Mouse (Mus musculus) urinary bladder, adult 2 months (tissue): Measurements from ENCODE around the gene Cebpb. TPM values are rescaled to one million over a fixed set of nuclear protein-coding genes. Genes with fewer than 3 reads are reported as not detected.
"Not testable (repeated sequence)": the region's sequence is repeated elsewhere in the genome, so short reads cannot be mapped to it uniquely, and the experiment has no call there.

Experiments used
- DNase-seq: peaks from one replicate; pipeline ENCODE4 v3.0.0; 2022; ENCODE audit warnings: low spot score
- polyA plus RNA-seq: library from polyadenylated mRNA; depleted of rRNA; stranded (reverse); fragments of >200 nt; gene quantifications from 2 replicates; pipeline ENCODE4 v1.2.3, GENCODE M21; 2012; rRNA removed

Cebpb gene
- 57.1 and 69.7 TPM in 2 replicates for polyA plus RNA-seq

DNA sequence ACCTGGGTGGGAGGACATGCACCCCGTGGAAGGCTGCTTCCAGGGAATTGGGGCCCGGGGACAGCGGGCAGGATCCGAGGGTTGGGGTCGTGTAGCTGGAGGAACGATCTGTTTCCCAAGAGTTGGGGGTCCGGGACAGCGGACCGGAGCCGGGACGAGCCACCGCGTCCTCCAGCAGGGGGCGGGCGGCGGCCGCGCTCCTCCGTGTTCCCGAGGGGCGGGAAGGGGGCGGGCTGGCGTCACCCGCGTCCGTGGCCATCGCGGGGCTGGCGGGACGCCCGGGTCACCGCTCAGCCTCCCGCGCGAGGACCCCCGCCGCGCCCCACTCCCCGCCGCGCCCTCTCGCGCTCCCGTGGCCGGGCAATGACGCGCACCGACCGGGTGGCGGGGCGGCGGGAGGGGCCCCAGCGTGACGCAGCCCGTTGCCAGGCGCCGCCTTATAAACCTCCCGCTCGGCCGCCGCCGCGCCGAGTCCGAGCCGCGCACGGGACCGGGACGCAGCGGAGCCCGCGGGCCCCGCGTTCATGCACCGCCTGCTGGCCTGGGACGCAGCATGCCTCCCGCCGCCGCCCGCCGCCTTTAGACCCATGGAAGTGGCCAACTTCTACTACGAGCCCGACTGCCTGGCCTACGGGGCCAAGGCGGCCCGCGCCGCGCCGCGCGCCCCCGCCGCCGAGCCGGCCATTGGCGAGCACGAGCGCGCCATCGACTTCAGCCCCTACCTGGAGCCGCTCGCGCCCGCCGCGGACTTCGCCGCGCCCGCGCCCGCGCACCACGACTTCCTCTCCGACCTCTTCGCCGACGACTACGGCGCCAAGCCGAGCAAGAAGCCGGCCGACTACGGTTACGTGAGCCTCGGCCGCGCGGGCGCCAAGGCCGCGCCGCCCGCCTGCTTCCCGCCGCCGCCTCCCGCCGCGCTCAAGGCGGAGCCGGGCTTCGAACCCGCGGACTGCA, at the start of gene Cebpb:
Gene Cebpb, plus strand, starts transcription at position 418 of the 954 bp plus-strand sequence.
- DNase-seq, result peak; percentile 98

DNA sequence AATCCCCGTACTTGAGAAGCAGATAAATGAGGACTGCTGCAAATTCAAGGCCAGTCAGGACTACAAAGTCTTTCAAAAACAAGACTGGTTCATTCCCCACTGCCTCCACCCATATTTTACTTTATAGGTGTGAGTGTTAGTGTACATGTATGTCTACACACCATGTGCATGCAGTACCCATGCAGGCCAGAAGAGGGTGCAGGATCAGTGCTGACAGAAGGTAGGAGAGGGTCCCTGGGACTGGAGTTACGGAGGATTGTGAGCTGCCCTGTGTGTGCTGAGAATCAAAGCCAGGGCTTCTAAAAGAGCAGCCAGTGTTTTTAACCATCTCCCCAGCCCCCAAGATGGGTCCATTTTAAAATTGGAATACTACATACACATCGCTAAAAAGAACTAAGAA, 48.4 kb upstream of the Cebpb start:
- DNase-seq, result no peak

DNA sequence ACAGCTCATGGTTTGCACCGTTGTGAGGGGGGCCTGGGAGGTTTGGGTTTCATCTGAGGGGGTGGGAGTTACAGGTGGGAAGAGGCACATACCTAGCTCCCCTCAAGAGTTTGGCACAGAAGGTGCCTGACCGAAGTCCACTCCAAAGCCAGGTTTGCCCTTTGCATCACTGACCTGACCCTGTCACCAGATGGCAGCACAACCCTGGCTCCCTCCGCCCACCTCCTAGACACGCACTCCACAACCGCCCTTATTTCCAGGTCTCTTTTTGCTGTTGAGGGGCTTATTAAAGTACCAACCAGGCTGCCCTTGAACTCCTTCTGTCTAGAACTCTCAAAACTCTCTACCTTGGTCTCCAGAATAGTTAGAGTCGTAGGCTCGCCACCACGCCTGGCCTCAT, 47.4 kb upstream of the Cebpb start:
- DNase-seq, result no peak

DNA sequence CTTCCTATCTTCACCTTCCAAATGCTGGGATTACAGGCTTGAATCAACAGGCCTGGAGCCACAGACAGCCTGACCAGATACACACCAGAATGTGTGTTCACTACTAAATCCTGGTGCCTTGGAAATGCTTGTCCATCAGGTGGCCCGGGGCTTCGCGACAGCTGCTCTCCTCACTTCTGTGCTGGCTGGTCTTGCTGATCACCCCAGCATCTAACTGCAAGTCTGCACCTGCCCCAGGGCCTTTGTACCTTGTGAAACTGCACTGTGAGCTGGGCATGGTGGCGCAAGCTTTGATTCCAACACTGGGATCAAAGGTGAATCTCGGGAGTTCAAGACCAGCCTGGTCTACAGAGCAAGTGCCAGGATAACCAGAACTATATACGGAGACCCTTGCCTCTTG, 46.6 kb upstream of the Cebpb start:
- DNase-seq, result no peak

DNA sequence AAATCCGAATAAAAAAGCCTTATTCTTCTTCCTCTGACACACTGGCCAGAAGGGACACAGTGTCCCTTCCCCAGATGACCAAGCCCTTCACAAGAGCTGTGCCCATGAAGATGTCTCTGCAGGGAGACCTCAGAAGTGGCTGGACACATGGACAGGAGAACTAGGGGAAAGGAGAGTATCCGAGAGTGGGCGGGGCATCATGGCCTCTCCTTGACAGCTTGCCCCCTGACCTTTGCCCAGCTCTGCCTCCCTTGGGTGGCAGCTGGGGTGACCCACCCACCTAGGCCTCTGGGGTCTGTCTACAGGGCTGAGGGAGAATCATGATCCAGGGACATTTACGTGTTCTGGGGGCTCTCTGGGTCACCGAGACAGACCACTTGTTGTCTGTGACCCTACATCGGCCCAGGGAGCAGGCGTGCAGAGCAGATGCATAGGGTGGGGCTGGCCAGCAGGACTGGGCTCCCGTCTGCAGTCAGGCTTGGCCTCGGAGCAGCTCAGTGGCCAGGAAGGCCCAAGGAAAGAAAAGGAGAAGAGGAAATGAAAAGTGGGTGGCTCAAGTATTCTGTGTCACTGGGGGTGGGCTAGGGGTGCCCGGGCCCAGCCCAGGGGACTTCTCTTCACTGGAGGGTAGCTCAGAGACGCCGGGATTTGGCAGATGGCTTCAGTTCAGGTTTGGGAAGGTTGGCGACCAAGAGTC, 45.2 kb upstream of the Cebpb start:
- DNase-seq, result not testable (repeated sequence)

DNA sequence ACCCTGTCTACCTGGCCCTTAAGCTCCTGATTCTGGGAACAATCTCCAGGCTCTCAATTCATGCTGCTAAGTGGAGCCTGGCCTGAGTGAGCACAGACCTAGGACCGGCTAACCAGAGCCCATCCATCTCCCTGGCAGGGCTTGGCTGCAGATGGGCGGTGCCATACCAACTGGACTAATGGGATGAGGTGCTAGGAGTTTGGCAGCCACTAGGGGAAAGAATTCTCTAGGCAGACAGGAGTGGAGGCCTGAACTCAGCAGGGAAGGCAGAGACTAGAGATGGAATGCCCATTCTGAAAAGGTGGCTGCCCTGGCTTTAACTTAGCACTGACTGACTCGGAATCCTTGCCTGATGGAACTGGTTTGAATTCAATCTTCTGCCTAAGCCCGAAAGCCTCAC, 42.3 kb upstream of the Cebpb start:
- DNase-seq, result no peak

DNA sequence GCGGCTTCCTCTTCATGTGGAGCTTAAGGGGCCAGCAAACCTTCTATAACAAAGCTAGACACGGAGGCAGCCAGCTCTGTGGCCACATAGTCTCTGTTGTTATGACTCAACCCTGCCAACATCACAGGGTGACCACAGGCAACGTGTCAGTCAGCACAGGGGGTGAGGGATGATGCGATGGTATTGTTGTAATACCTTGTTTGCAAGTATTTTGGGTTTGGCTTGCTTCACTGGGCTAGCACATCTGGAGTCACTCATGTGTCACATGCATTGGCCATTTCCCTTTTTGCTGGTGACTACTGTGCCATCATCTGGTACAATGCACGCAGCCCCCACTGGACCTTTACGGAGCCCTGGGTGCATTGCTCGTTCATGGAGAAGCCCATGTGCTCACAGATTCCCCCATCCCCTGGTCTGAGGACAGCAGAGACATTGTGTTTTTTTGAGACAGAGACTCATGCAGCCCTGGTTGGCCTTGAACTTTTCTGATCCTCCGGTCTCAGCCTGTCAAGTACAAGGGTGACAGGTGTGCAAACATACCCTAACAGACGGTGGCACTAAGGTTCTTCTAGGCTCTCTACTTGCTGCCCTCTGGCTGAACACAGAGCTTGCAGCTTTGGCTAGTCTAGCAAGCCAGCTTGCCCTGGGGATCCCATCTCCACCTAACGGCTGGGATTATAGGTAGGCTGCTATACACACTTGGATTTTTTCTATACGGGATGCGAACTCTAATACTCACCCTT, 39.3 kb upstream of the Cebpb start:
- DNase-seq, result no peak

DNA sequence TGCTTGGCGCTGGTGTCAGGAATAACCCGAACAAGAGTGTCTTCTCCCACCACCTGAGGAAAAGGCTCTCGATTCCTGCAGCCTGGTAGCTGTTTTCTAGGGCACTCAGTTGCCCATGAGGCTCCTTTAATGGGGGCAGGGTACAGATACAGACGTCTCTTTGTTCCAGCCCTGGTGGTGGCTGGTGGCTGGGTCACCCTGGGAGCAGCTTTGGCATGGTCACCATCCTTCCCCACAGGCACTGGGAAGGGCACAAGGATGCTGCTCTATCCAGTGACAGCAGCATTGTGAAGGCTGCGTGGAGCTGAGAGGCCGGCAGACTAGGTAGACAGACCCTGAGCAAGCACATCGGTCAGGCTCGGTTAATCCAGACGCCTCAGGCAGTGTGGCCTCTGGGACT, 37.1 kb upstream of the Cebpb start:
- no peak for DNase-seq

DNA sequence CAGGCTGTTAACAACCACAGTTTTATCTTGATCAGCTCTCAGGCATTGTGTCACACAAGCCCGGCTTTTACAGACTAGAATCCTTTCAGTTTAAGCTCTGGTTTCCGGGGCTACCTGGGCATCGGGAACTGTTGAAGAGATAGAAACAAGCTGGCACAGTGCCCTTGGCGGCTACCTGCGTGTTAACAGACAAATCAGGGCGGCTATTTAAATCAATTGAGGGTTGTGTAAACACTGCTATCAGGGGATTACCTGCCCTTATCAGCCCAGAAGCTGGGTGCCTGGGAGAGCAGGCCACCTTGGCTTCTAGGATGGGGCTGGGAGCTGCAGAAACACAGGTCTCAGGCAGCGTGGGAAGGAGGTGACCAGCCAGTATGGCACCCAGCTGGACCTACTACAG, 36.0 kb upstream of the Cebpb start:
- DNase-seq, result no peak

DNA sequence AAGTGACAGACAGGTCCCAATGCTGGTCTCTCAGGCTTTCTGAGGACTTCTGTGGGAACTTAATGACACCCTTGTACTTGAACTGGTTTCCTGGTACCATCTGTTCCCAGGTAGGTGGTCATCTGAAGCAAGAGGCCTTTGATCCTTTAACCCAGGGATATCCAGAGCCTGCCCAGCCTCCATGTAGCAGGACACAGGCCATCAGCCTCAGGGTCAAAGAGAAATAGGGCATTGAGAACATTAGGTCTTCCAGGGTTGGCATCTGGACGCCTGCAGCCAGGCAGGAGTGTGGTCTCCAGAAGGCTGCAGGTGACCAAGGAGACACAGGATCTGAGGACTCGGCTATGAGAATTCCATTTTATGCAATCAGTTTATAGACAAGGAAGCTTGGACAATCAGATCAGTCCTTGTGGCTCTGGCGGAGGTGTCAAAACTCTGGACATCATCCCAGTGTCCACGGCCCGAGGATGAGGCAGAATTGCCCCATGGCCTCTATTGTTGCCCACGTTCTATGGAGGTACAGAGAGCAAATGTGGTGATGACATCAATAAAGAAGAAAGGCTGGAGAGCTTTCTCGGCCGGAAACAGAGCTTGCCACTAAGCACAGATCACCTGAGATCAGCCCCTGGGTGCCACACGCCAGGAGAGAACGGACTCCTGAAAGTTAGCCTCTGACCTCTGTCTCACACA, 33.7 kb upstream of the Cebpb start:
- DNase-seq, result no peak

DNA sequence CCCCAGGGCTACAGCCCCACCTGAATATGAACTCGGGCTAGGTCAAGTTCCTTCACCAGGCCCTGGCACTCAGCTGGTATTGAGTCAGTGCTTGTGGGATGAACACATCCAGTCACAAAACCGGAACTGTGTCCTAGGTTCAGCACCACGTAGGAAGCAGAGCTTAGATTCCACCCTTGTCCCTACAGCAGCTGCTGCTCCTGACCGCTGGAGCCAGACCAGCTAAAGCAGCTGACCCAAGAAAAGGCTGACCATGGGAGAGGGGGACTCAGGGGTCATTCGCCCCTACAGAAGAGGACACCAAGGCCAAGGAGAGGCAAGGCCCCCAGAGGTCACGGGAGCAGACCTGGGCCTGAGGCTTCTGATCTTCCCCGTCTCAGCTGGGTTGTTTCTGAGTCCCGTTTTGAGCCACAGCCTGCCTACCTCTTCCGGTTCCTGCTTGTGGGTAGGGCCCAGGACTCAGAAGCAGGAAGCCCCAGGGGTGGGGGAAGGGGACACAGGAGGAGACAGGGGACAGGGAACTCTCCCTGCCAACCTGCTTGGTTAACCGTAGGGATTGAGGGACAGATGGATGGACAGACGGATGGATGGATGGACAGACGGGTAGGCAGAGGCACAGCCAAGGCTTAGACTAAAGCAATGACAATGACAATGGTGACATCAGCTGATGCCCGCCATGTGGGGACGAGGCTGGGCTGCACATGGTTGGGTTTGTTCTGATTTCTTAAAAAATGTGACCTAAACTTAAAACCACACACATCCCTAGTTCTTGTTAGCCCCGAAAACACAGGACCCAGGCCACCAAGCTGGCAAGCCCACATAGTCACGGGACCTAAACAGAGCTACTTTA, 31.9 kb upstream of the Cebpb start:
- DNase-seq, result no peak

DNA sequence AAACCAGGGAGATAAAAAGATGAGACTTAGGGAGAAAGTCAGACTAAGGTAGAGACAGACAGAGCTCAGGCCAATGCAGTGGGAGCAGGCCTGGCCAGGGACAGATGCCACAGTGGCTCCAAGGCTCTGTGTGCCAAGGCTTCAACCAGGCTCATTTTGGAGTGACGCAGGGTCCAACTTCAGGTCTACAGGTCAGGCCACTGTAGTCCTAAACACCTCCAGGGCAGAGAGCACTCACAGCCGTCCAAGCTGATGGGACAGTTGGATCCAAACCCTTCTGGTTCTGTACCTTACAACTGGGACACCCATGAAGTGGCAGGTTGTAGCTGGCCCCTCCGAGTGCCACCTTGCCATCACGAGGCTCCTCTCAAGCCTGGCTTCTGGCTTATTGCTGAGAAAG, 30.7 kb upstream of the Cebpb start:
- no peak for DNase-seq

DNA sequence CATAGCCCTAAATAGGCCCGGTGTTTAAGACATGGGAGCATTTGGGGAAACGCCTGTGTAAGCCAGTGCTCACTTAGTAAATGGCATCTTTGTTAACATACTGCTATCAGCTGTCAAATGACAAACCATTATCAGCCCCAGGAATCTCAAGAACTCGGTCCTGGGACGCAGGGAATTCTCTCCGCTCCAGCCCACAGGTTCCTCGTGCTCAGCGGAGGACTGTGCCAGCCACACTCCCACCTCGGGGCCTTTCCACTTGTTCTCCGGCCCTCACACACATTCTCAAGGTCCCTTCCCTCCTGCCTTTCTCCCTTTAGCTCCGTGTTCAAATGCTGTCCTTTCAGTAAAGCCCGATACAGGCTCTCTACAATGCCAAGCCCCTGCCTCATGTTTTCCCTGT, 30.0 kb upstream of the Cebpb start:
- DNase-seq, result no peak

DNA sequence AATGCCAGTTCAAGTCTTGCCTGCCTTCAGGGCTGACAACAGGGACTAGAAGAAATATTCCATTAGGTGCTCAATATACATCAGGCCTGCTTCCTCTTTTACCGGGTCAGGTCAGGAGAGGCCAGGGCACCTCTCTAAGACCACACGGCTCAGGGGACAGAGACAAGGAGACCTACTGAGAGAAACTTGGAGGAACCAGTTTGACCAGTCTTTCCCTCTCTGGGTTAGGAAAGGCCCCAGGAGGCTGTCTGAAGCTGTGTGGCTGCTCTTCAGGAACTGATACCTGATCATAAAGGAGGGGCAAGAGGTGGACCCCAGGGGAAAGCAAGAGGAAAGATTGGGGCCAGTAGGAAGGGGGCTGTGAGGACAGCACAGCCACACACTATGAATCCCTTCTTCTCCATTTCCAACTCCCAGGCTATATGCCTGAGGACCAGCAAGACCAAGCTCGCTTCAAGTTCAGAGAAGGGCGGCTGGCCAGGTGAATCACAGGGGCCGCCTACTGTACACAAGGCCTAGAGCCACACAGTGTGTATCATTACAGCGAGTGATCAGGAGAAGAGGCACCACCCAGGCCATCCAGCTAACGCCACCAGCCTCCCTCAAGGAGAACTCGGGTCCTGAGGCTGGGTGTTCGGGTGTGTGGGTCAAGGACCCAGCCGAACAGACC, 29.4 kb upstream of the Cebpb start:
- DNase-seq, result no peak

DNA sequence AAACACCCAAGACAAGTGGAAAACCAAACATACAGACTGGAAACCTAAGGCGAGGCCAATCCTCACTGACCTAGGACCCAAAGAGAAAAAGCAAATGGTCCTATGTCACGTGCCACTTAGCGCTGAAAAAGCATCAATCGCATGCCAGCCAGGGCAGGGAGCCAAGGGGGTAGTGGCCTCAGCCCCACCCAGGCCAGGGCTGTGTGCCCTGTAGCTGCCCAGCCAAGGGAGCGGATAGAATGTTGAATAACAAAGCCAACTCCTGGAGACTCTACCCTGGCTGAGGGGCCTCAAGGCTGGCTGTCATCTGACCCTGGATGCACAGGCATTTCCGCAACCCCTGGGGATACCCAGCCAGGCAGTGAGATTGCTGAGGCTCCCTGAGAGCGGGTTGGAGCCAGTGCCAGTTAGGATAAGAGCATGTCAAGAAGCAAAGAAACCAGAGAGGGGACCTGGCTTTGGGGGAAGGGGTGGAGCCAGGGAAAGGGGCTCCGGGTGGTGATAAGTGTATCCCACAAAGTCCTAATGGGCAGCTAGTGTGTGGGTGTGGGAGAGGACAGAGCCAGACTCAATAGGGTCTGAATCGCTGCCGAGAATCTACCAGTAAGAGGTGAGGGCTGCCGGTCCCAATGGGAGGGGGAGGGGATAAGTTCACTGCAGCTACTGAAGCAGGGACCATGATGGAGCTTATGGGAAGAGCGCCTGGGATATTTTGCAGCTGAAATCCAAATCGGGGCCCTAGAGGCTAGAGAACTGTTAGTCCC, 28.7 kb upstream of the Cebpb start:
- peak; percentile 50 for DNase-seq

DNA sequence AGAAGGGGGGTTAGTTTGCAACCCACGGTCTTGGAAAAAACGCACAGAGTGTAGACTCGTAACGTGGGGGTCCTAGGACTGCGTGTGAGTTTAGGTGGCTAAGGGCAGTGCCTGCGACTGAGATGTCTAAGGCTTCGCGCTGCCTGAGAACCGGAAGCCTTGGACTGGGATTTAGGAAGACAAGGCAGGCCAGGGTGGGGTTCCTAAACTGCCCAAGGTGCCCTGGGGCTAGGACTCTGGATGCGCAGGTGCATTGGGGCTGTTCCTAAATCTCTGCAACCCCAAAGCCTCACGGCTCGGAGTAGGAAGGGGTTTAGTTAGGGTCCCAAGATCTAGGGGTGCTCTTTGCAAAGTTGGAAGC, 28.1 kb upstream of the Cebpb start:
- no peak for DNase-seq

DNA sequence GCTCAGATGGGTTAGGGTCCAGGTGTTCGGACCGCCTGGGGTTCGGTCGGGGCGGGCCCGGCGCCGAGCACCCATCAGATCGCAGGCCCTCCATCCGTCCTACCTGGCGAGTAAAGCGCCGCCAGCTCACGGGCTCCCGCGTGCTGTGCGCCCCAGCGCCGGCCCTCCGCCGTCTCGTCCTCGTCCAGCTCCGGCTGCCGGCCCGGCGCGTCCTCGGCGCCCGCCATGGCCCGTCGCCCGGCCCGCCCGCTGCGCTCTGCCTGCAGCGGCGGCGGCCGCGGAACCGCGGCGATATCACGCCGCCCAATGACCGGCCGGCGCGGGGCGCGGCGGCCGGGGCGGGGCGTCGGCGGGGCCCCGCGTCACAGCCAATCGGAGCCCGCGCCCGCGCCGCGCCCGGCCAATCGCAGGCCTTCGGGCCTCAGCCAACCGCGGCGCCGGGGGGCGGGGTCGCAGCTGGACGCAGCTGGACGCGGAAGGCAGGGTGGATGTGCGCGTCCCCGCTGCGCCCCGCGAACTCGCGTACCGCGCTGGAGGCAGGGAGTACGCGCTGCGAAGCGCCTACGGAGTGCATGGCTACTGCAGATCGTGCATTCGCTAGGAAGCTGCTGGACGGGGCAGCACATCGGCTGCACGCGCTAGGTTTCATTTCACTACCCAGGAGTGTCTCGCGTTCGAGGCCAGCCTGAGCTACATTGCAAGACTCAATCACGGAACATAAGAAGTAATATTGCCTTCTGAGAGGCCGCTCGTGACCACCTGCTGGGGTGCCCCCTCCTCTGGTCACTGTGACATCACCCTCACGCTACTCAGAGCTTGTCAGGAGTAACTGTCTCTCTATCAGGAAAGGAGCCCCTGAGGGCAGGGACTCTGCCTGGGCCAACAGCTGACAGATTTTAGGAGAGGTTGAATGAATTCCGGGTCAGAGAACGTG, 27.2 kb upstream of the Cebpb start, which contains the start of gene Gm20431:
Gene Gm20431, minus strand, starts transcription at position 227 of the 934 bp plus-strand sequence.
- peak; percentile 91 for DNase-seq

DNA sequence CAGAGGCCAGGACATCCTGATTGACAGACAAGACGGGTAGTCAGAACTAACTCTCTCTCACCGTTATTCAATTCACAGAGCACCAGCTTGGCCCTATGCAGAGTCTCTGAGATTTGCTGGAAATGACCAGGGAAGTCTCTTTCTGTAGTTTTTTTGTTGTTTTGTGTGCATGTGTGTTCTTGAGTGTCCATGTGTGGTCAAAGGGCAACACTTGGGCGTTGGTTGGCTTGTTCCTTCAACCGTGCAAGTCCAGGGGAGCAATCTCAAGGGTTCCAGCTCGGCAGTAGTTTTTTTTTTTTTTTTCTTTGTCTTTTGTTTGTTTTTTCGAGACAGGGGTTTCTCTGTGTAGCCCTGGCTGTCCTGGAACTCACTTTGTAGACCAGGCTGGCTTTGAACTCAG, 26.0 kb upstream of the Cebpb start:
- DNase-seq, result no peak
